Mouse (Mus musculus) urinary bladder, adult 18-20 months (tissue): Measurements from ENCODE around the gene Il6ra.

ENCODE experiments used
- DNase-seq, 2 experiments: peaks; one replicate each; pipeline ENCODE4 v3.0.0; 2022; ENCODE audit warnings: low spot score in 2 of 2, mixed read lengths in 2 of 2

Il6ra gene

DNA sequence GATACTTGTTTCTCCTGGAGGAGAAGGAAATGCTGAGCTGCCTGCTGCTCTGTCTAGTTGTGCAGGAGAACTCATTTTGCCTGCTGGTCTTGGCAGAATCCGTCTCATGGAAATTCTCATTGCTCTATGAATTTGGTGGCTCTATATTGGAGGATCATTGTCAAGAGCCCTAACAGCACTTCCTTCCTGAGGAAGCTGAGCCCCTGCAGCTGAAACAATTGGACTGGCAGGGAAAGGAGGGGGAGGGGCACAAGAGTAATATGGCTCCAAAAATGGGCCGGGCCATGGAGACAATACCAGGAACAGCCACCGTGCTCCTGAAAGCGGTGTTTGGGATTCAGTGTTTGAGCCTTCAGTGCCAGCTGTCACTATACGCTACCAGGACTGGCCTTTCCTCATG, 59.2 kb downstream of the Il6ra start:
- DNase-seq: no peak

DNA sequence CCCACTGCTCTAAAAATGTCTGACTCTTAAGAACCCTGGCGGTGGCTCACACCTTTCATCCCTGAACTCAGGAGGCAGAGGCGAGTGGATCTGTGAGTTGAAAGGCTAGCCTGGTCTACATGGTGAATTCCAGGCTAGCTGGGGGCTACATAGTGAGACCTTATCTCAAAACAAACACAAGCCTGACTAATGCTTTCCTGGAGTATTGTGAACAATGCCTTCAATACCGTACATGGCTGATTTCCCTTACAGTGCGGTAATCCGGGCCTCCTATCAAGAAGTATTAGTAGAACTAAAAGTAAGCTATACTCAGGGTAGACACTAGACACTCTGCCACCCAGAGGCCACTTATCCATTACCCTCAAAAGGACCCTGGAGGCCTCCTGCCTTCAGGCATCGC, 64.9 kb downstream of the Il6ra start:
- DNase-seq: no peak

DNA sequence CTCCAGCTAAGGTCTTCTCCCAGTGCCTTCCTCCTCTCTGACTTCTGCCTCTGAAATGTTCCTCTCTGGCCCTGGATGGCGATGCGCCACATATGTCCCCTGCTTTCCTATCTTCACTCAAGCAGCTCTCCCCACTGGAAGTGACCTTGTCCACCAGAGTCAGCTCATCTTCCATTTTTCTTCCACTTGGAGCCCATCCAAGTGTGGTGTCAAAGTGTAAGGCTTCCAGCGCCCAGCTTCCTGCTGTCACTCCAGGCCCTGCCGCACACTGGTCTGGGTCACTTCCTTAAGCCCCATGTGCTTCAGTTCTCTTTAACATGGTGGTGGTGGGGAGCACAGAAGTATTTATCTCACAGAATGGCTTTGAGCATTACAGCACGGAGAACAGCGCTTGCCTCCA, 65.4 kb downstream of the Il6ra start:
- DNase-seq: no peak

DNA sequence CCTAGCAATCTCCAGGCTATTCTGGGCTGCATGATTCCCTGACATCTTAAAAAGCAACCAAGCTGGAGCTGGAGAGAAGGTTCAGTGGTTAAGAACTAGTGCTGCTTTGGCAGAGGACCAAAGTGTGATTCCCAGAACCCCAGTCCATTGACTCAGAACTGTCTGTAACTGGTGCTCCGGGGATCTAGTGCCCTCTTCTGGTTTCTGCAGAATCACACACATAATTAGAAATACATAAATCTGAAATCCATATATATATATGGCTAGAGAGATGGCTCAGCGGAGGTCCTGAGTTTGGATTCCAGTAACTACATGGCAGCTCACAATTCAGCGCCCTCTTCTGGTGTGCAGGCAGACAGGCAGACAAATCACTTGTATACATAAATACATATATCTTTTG, 65.9 kb downstream of the Il6ra start:
- DNase-seq: no peak

DNA sequence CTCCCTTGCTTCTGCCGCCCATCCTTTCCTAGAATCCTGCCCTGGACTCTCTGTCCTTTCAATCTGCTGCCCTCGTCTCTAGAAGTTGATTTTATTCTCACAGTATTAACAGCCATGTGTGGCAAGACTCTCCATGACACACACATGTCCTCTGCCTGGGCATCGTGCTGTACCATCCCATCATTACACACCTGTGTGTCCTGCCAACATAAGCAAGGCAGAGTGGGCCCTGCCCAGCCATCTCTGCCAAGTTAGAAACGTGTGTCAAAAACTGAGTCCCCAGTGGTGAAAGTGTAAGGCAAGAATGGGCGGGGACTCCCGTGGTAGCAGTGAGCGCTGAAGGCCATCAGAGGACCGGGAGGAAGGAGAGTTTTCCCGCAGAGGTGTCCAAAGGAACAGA, 67.2 kb downstream of the Il6ra start:
- no peak for DNase-seq

DNA sequence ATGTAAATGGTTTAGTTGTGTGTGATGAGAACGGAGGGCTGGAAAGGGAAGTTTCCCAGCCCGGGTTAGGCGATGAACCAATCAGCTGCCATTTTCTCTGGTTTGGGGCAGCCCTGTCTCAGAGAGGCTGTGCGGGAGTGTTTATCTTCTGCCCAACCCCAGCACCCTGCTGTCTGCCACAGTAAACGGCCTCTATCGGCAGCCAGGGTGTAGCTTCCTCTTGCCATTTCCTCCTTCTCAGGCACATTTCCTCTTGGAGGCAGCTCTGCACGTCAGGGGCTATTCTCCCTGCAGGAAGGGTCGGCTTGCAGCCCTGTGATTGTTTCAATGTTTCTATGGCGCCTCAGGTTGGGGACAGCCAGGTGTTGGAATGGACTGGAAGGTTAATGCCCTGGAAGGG, 69.8 kb downstream of the Il6ra start:
- no peak for DNase-seq

DNA sequence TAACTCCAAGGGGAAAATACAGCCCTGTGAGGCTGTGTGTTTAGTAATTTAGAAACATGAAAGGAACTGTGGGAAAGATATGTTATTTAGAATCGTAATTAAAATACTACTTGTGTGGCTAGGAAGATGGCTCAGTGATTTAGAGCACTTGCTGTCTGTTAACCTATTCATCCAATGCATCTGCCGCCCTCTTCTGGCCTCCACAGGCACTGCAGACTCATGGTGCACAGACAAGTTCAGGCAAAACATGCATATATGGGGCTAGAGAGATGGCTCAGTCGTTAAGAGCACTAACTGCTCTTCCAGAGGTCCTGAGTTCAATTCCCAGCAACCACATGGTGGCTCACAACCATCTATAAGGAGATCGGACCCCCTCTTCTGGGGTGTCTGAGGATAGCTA, 70.7 kb downstream of the Il6ra start:
- DNase-seq: no peak

DNA sequence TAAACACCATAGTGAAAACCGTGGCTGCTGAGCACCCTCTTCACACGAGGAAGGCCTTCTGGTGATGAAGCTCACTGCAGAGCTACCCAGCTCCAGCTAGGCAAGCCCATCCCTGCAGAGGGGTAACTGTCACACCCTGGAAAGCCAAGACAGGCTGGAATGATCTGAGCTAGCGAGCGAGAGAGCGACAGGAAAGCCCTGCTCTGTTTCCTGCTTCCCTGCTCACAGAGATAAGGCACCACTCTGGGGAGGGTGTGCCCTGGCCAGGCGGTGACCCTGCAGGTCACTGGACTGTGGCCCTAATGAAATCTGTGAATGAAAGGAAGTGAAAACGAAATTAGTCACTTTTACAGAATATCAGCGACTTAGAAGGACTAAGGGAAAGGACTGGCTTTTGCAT, 77.6 kb downstream of the Il6ra start:
- no peak for DNase-seq

DNA sequence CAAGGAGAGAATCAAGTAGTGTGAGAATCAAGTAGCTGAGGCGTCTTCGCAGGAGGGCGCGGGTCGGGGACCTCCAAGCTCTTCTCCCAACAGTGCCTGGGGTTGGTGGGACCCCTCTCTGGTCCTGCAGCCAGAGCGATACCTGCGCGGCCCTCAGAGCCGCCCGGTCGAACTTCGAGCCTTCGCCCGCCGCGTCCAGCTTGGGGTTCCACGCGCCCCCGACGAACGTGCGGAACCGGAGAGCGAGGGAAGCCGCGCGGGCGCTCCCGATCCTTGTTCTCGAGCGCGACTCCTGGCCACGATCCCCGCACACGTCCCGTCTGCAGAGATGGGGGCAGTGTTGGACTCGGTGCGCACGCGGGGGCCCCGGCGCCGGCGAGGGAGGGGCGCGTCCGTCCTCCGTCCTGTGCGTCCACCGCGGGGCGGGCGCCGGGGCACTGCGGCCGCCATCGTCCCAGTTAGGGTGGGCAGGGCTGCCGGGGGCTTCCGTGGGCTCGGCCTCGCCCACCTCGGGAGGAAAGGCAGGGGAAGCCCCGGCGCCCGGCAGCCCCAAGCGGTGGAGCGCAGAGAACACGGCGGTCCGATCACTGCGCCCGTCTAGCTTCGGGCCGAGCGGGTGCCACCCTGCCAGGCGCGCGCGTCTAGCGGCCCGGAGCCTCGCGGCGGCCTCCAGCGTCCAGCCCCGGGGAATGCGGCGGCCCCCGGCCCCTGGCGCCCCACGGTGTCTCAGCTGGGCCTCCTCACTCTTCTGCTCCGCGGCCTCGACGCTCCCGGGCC, 82.0 kb downstream of the Il6ra start, which contains the start of gene She:
TSS of gene She (plus strand) at position 556 of the 777 bp plus-strand sequence.
- no peak for DNase-seq

DNA sequence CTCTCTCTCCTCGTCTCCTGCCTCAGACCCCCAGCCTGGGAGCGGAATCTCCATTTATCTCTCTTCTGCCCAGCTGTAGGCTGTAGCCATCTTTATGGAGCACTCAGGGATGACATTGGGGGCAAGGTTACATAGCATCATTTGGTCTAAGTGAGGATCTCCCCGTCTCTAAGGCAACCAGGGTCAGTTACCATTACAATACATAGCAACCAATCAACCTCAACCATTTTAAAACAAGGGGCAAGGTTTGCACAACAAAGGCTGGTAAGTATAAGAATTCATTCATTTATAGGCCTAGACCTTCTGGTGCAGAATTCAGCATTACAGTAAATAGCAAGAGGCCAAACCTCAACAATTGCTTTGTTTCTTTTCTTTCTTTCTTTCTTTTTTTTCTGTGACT, 86.7 kb downstream of the Il6ra start:
- no peak for DNase-seq

DNA sequence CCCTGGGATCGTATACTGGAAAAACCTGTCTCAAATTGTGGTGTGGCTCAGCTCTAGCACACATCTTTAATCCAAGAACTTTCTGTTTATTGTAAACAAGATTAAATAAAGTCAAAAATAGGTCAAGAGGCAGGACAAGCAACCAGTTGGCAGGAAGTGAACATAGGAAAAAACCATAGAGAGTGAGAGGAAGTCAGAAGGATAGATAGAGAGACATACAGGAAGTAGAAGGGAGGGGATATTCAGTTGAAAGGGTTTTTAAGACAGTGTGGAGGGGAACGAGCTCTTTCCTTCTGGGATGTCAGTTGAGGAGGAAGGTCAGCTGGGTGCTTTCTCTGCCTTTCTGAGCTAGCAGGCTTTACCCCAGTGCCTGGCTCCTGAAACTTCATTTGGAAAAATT, 89.4 kb downstream of the Il6ra start:
- no peak for DNase-seq

DNA sequence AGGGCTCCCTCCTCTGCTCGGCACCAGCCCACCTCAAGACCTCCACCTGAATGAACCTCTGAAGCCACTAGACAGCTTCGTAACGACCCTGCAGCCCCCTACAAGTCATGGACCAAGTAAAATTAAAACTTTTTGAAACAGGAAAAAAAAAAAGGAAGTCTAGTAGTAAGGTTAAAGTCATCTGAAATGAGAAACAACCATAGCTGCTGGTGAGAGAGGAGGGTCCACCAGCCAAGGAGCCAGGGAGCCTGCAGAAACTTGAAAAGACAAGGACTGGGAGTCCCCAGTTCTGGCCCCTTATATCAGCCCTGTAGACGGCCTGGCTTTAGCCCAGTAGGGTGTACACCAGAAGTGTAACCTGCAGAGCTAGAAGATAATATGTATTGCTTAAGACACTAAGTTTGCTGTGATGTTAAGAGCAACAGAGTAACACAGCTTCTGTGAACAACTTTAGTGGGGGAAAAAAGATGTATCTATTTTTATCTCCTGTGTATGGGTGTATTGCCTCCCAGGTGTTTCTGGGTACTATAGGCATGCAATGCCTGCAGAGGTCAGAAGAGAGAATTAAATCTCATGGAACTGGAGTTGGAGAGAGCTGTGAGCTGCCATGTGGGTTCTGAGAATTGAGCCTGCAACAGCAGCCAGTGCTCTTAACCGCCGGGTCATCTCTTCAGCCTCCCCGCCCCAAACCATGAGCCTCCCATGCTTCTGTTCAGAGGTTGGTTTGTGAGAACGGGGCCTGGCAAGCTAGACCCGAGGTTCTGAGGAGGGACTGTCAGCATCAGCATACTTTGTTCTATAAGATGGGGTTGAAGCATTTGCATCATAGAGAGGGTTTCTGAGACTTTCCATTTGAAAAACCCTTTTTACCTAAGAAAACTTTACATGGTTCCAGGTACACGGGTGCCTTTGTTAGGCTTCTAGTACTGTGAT, 91.2 kb downstream of the Il6ra start:
- DNase-seq: no peak

DNA sequence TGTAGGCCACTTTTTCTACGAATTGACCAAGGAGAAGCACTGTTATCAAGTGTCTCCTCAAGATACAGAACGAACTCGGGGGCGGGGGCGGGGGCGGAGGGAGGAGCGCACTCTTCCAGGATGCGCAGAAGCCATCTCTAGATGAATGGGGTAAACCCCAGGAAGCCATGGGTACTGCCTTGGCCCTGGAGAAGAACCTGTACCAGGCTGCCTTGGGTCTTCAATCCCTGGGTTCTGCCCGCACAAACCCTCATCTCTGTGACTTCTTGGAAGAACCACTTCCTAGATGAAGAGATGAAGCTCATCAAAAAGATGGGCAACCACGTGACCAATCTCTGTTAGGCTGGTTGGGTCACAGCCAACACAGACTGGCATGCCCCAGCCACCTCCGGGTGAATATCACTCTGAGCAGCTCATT, 91.9 kb downstream of the Il6ra start:
- DNase-seq: no peak

DNA sequence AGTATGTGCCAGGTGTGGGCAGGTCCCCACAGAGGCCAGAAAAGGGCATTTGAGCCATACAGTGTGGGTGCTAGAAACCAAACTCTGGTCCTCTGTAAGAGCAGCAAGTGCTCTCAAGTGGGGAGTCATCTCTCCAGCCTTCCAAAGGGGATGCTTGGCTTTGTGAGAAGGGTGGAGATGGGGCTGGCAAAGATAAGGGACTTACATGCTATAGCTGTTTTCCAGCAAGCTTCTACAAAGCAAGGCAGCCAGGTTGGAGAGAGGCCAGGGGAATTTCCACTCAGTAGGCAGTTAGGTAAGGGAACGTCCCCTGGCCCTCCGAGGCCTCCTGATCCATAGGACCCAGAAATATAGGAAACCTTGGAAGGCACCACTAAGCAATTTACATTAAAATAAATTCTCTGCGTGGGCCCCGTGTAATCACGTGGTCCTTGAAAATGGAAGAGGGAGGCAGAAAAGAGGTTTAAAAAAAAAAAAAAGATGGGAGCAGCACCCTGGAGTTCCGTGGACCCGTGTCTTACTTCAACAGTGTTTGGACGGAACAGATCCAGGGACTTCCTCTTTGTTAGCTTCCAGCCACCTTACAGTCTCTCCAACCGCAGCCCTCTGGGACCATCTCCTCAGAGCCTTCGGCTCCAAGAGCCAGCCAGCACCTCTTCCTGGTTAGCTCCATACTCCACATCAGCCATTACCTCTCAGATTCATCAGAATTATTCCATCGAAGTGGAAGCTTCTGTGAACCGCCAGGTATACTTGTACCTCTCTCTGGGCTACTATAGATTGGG, 92.5 kb downstream of the Il6ra start:
- no peak for DNase-seq

DNA sequence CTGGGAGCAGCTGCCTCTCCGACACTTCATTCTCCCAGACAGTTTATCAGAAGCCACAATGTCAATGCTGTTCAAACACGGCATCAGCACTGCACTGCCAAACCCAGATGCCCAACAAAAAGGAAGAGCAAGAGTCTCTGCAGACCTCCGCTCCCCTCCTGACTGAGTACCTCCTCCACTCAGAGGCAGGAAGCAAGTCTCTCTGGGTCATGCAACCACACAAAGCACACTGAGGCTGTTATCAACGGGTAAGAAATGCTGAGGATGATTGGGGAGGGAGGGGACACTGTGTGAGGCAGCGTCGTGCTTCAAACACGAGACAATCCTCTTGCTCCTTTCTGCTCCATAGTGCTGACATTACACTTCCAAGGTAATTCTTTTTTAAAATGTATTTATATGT, 93.1 kb downstream of the Il6ra start:
- DNase-seq: no peak

DNA sequence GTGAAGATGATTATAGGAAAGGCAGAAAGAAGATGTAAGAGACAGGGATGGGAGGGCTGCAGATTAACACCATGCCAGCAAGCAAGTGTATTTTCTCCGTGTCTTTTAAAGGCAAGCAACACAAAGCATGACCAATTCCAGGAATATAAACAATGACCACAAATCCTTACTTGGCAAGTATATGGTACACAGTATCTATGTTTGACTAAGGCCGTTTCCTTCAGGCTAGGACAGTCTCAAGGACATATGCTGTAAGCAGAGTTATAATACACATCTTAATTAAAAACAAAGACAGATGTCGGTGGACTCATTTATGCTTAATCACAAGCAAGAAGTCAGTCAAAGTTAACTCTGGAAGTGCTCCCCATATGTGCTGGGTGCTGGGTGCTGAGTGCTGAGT, 94.4 kb downstream of the Il6ra start:
- no peak for DNase-seq

DNA sequence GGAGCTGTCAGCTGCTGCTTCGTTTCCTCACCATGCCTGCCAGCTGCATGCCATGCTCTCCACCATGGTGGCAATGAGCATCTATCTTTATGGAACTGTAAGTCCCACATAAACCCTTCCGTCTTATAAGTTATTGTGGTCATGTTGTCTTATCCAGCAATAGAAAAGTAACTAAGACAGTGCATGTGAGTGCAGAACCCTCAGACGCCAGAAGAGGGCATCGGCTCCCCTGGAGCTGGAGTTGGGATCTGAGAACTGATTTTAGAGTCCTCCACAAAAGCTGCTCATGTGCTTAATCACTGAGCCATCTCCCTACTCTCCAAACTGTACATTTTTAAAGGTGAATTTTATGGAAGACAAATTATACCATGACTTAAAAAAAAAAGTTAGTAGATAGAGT, 95.9 kb downstream of the Il6ra start:
- DNase-seq: no peak
